Mouse (Mus musculus) midbrain, embryonic 14.5 days (tissue): ENCODE results near the gene Ifnar2. TPM values are rescaled to one million over a fixed set of nuclear protein-coding genes. Genes with fewer than 3 reads are reported as not detected.

Source experiments
- ATAC-seq: fragments of 200-750 bp; cut with Nextera tagmentation; 2 replicates; pipeline ENCODE4 v1.8.0; 2017; ENCODE audit warnings: moderate number of reproducible peaks, moderate library complexity; ENCODE audit not compliant: low FRiP score, low TSS enrichment
- DNase-seq: peaks from one replicate; pipeline ENCODE4 v3.0.0-alpha.2; 2015
- H3K27ac ChIP-seq: fragments of 300-500 bp; sonication (generic); replicated peaks from 2 replicates; pipeline ENCODE4 v1.5.1; 2014; ENCODE audit warnings: mild to moderate bottlenecking, low read depth, low read length, moderate library complexity
- H3K27me3 ChIP-seq: fragments of 300-500 bp; sonication (generic); 2 replicates; pipeline ENCODE4 v1.6.1; 2014; ENCODE audit warnings: low read length, control low read depth, mixed read lengths; ENCODE audit not compliant: control insufficient read depth, insufficient read depth
- H3K36me3 ChIP-seq: fragments of 300-500 bp; sonication (generic); 2 replicates; pipeline ENCODE4 v1.6.1; 2014; ENCODE audit warnings: low read length, control low read depth; ENCODE audit not compliant: control insufficient read depth, insufficient read depth
- H3K4me1 ChIP-seq: fragments of 300-500 bp; sonication (generic); 2 replicates; pipeline ENCODE4 v1.6.1; 2014; ENCODE audit warnings: mild to moderate bottlenecking, antibody characterized with exemption, low read length, control low read depth; ENCODE audit not compliant: control insufficient read depth, insufficient read depth
- H3K4me2 ChIP-seq: fragments of 300-500 bp; sonication (generic); 2 replicates; pipeline ENCODE4 v1.6.1; 2014; ENCODE audit warnings: mild to moderate bottlenecking, low read length, moderate library complexity
- H3K4me3 ChIP-seq: fragments of 300-500 bp; sonication (generic); replicated peaks from 2 replicates; pipeline ENCODE4 v1.5.1; 2014; ENCODE audit warnings: low read depth, low read length
- H3K9ac ChIP-seq: fragments of 300-500 bp; sonication (generic); replicated peaks from 2 replicates; pipeline ENCODE4 v1.6.1; 2014; ENCODE audit warnings: mild to moderate bottlenecking, low read length, moderate library complexity
- H3K9me3 ChIP-seq: fragments of 300-500 bp; sonication (generic); 2 replicates; pipeline ENCODE4 v1.6.1; 2016; ENCODE audit warnings: low read length, control low read depth, mixed read lengths; ENCODE audit not compliant: control insufficient read depth
- WGBS: fragments of 180-500 bp; shearing (Covaris S2); extraction: QIAGEN DNeasy Blood & Tissue Kit; methylation state at CpG from one replicate; pipeline ENCODE4 v1.1.7; 2014; 5-methylcytosine and 5-hydroxymethylcytosine counted together
- polyA plus RNA-seq: library from polyadenylated mRNA; unstranded; fragments of >200 nt; fragmentation: Nextera tagmentation; extraction: Ambion mirVana; gene quantifications from 2 replicates; pipeline ENCODE4 v1.2.1, GENCODE M21; 2014

The Ifnar2 gene
- polyA plus RNA-seq, 1 experiment from 2014 or later = 32.2 TPM

DNA sequence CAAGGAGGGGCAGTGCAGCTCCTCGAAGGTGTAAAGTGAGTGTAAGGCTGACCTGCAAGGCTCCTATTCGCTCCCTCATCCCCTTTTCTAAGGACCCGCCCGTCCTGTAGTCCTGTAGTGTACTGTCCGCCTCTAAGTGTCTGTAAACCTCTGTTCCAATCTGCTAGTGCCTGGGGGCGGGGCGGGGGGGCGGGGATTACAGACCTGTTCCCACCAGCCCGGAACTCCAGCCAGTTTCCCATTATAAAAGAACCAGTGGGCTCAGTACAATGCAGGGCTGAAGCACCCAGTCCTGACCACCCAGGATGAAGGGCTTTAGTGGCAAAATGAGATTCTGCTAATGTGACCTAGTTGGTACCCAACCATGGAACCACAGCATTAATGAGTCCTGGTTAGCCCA lies 6.4 kb downstream of the Ifnar2 start:
- peak overlapping the region; percentile 39 for H3K27ac ChIP-seq
- H3K4me2 ChIP-seq = no peak overlapping the region
- peak; percentile 55; the same call in 1 of the 2 replicates for ATAC-seq
- no peaks in the 10 kb centered on the region for H3K9me3 ChIP-seq
- H3K4me1 ChIP-seq = no peaks in the 10 kb centered on the region
- no peak overlapping the region for H3K4me3 ChIP-seq
- H3K36me3 ChIP-seq = 0 out of 2 replicates have a peak, but pooled peaks cover 5% of the 10 kb centered on the region
- no peaks in the 10 kb centered on the region for H3K27me3 ChIP-seq
- WGBS = 29% methylated on average over 9 of the region's 9 CpGs
- H3K9ac ChIP-seq = no peak overlapping the region
- peak; percentile 19 for DNase-seq

DNA sequence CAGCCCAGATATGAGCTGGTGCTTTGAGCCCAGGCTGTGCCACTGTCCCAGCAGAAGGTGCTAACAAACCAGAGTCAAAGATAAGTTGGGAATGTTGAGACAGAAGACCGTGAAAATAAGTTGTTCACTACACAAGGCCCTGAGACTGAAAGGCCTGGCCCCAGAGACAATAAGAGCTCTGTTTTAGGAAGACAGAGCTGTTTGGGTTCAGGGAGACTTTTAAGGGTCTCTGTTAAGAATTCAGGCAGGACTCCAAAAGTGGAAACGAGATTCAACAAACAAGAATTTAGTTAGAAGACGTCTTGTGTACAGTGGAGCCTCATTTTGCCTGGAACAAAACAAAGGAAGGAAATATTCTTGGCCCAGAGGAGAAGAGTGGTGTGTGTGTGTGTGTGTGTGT lies 6.8 kb downstream of the Ifnar2 start:
- Histone ChIP-seq H3K27ac (peak overlapping the region; percentile 39), H3K4me1 (no peaks in the 10 kb centered on the region), H3K27me3 (no peaks in the 10 kb centered on the region), H3K36me3 (0 out of 2 replicates have a peak, but pooled peaks cover 6% of the 10 kb centered on the region), H3K4me2 (no peak overlapping the region), H3K9ac (no peak overlapping the region), H3K9me3 (no peaks in the 10 kb centered on the region), H3K4me3 (no peak overlapping the region)
- DNase-seq (peak; percentile 17), ATAC-seq (no peak)
- 52% methylated on average over 3 of the region's 3 CpGs for WGBS

DNA sequence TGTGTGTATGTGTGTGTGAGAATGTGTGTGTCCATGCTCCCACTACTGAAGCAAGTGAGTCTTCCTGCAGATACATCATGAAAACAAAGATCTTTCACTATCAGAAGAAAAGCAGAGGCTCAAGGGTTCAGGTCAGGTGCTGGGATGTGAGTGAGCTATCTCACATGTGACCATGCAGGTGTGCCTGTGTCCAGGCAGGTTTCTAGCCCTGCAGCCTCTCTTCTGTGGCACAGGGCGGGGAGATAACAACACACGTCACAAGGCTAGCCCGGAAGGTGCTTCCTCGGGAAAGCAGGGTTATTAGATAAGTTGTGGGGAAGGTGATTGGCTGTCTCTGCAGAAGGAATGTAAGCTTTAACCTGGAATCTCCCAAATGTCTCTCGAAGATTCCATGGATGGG lies 7.6 kb downstream of the Ifnar2 start:
- Histone ChIP-seq H3K9ac (no peak overlapping the region), H3K9me3 (no peaks in the 10 kb centered on the region), H3K36me3 (0 out of 2 replicates have a peak, but pooled peaks cover 6% of the 10 kb centered on the region), H3K4me1 (no peaks in the 10 kb centered on the region), H3K27ac (no peak overlapping the region), H3K4me2 (no peak overlapping the region), H3K4me3 (no peak overlapping the region), H3K27me3 (no peaks in the 10 kb centered on the region)
- 85% methylated on average over 5 of the region's 5 CpGs for WGBS
- DNase-seq = no peak
- no peak for ATAC-seq

DNA sequence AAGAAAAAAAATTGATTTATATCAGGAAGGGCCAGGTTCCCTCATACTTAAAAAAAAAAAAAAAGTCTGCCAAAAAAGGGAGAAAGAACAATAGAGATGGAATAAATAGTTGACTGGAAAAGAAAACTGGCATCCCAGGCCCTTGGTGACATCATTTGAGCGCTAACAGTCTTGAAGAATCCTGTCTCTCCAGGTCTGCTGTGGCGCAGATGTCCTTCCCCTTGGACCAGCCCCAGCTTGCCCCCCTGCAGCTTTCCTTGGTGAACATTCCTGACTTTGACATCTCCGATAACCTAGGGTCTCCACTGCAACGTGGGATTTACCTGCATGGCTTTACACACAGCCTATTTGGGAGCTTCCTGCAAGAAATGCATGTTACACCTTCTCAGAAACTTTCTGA lies 9.0 kb downstream of the Ifnar2 start:
- Histone ChIP-seq H3K27me3 (no peaks in the 10 kb centered on the region), H3K4me2 (no peak overlapping the region), H3K27ac (no peak overlapping the region), H3K9ac (no peak overlapping the region), H3K4me1 (no peaks in the 10 kb centered on the region), H3K4me3 (no peak overlapping the region), H3K9me3 (no peaks in the 10 kb centered on the region), H3K36me3 (0 out of 2 replicates have a peak, but pooled peaks cover 8% of the 10 kb centered on the region)
- ATAC-seq = no peak
- 83% methylated on average over 4 of the region's 4 CpGs for WGBS
- no peak for DNase-seq

DNA sequence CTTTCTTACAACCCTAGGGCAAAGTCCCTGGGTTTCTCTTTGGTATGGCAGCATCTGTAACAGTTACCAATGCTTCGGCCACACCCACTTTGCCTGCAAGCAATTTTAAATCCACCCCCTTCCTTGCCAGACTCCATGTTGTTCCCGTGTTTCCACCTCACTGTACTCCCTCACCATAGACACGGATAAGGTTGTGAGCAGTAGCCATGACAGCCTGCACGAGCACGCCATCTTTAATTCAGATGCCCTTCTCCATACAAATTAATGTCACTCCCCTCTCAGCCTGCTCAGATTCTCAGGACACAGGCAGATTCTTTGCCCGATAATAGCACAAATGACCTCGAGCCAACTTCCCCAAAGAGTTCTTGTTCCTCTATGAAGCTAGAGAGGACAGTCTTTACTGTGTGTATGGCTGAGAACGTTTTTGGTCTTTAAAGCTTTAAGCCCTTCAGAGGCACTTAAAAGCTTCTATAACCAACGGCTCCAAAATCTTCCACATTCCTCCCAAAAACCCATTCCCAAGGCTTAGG lies 9.7 kb downstream of the Ifnar2 start:
- Histone ChIP-seq H3K4me3 (no peak overlapping the region), H3K27ac (no peak overlapping the region), H3K36me3 (0 out of 2 replicates have a peak, but pooled peaks cover 9% of the 10 kb centered on the region), H3K4me1 (no peaks in the 10 kb centered on the region), H3K27me3 (no peaks in the 10 kb centered on the region), H3K9me3 (no peaks in the 10 kb centered on the region), H3K4me2 (no peak overlapping the region), H3K9ac (no peak overlapping the region)
- no peak for DNase-seq
- ATAC-seq = no peak
- WGBS = 89% methylated on average over 9 of the region's 9 CpGs

DNA sequence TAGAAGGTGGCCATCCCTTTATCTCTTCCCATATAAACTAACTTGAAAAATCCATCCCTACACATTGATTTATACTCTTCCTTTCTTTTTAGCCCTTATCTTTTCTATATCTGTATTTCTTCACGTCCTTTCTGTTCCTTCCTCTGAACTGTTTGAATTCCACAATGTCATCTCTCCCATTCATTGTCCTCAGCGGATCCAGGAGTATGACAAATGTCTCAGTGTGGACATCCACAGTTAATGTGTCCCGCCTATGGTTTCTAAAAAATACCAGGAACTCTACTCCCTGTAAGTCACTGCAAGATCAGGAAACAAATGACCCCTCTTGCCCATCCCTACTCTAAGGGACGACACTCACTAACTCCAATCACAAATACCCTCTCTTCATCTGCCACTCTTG lies 11.6 kb downstream of the Ifnar2 start:
- Histone ChIP-seq H3K9ac (no peak overlapping the region), H3K36me3 (peaks cover 20% of the 10 kb centered on the region), H3K4me3 (no peak overlapping the region), H3K27me3 (no peaks in the 10 kb centered on the region), H3K9me3 (no peaks in the 10 kb centered on the region), H3K4me1 (no peaks in the 10 kb centered on the region), H3K27ac (no peak overlapping the region), H3K4me2 (no peak overlapping the region)
- DNase-seq (no peak), ATAC-seq (no peak)
- WGBS = 90% methylated on average over 4 of the region's 4 CpGs

DNA sequence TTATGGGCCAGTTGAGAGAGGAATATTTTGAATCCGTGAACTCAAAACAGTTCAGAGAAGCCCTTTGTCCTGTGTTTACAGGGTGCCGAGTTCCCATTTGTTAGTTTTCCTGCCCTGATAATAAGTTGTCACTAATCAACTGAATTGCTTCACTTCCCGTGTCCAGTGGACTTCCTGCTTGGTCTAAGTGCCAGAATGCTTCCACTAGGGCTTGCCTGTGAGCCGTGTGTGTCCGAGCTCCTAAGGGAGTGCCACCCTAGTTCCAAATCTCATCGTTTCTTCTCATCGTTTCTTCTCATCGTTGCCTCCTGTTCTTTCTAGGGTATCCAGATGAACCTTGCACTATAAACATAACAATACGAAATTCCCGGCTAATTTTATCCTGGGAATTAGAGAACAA lies 13.0 kb downstream of the Ifnar2 start:
- no peak for DNase-seq

DNA sequence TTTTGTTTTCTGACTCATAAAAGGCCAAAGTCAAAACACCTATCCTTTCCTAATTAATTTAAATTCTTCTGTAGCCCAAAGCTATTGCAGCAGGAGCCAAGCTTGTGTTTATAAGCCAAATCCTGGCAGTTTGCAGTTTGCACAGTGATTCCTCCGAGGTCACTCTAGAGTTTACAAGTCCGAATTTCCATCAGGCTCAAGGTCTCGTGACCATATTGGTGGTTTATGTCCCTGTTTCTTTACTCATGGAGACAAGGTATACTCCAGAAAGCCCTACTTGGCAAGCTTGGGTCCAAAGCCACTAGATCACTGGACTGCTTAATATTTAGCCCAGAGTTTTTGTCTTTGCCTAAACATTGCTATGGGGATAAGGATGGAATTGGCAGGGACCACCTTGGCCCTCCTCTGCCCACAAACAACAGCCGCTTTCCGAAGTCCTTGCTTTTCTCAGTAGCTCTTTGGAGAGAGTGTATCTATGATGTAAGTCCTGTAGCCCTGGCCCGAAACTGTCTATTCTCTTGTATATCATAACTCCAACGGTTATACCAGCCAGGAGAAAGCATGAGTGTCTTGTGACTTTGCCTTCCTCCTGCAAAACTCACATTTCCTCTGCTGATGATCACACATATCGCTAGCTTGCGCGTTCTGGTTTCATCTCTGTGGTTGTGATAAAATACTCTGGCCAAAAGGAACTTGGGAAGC lies 14.0 kb downstream of the Ifnar2 start:
- Histone ChIP-seq H3K27ac (no peak overlapping the region), H3K9ac (no peak overlapping the region), H3K4me1 (no peaks in the 10 kb centered on the region), H3K4me3 (no peak overlapping the region), H3K4me2 (no peak overlapping the region), H3K36me3 (peaks cover 27% of the 10 kb centered on the region), H3K27me3 (no peaks in the 10 kb centered on the region), H3K9me3 (no peaks in the 10 kb centered on the region)
- ATAC-seq (no peak), DNase-seq (no peak)
- WGBS = 90% methylated on average over 10 of the region's 10 CpGs

More for the DNA sequence above, 13.0 kb downstream of the Ifnar2 start:
- H3K27me3 ChIP-seq = no peaks in the 10 kb centered on the region
- H3K27ac ChIP-seq = no peak overlapping the region
- H3K4me3 ChIP-seq = no peak overlapping the region
- no peaks in the 10 kb centered on the region for H3K9me3 ChIP-seq
- H3K4me1 ChIP-seq = no peaks in the 10 kb centered on the region
- H3K36me3 ChIP-seq = peaks cover 25% of the 10 kb centered on the region
- no peak overlapping the region for H3K9ac ChIP-seq
- no peak overlapping the region for H3K4me2 ChIP-seq
- no peak for ATAC-seq
- WGBS = 60% methylated on average over 10 of the region's 10 CpGs

DNA sequence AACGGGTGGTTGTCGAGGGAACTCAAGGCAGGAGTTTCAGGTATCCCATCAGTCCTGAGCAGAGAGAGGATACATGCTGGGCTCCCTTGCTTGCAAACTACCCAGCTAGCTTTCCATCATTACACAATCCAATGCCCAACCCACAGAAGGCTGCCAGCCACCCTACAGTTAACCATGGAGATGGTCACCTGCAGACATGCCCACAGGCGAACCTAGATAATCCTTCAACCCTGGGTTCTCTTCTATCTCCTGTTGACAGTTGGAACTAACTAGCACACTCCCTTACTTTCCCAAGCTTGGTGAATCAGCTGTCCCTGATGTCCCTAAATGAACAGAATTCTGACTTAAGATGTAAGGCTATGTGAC lies 14.5 kb downstream of the Ifnar2 start:
- Histone ChIP-seq H3K9me3 (no peaks in the 10 kb centered on the region), H3K4me1 (no peaks in the 10 kb centered on the region), H3K36me3 (peaks cover 33% of the 10 kb centered on the region), H3K27me3 (no peaks in the 10 kb centered on the region), H3K4me3 (no peak overlapping the region), H3K9ac (no peak overlapping the region), H3K27ac (no peak overlapping the region), H3K4me2 (no peak overlapping the region)
- no peak for ATAC-seq
- DNase-seq = no peak
- 93% methylated on average over 3 of the region's 3 CpGs for WGBS
